Mouse (Mus musculus) stomach, postnatal 0 days (tissue): ENCODE measurements around the gene Zmiz1.

Source experiments
- CTCF ChIP-seq: IDR thresholded peaks from 2 replicates; pipeline ENCODE4 v1.5.1; 2016; ENCODE audit warnings: antibody characterized with exemption, low read depth, mild to moderate bottlenecking, moderate library complexity
- EP300 ChIP-seq: optimal IDR thresholded peaks from 2 replicates; pipeline ENCODE3; 2016; ENCODE audit warnings: antibody characterized with exemption

- TF ChIP-seq CTCF (peak; percentile 49), EP300 (no peak)
Measured at GRCm38 (mm10) chr14:25534918-25535582, 76.1 kb downstream of the Zmiz1 start.
